Mouse (Mus musculus) thymus, adult 2 months (tissue): ENCODE measurements around the gene Alcam.

Source experiments
- CTCF ChIP-seq: fragments of 200-500 bp; IDR thresholded peaks from 2 replicates; pipeline ENCODE4 v1.5.1; 2012; ENCODE audit warnings: mild to moderate bottlenecking, control low read depth, low read length, moderate library complexity, borderline replicate concordance; ENCODE audit not compliant: control insufficient read depth, poor library complexity, insufficient read depth; ENCODE audit errors: extremely low read depth
- POLR2A ChIP-seq: fragments of 200-500 bp; IDR thresholded peaks from 2 replicates; pipeline ENCODE4 v1.6.1; 2012; ENCODE audit warnings: mild to moderate bottlenecking, low read length, control low read depth, moderate library complexity; ENCODE audit not compliant: control insufficient read depth, poor library complexity, insufficient read depth; ENCODE audit errors: extremely low read depth

DNA sequence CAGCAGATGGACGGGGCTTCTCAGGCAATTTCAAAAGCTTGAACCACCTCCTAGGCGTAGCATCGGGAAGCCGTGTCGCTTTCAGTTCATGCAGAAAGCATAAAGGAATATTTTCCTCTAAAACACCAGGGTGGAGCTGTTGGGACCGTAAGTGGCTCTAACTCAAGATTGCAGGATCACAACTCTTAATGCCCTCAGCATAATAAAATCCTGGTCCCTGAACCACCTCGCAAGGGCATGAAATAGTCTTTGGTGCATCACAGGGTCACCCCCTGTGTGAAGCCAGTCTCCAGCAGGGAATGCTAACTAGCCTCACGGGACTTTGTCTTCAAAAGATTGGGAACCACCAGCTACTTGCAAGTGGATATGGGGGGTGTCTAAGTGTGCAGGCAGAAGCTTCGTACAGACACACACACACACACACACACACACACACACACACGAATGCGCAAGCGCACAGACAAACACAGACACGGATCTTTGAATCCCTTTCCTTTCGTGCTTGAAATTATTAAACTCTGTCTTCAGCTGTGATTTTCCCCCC, at the start of gene Alcam:
- TF ChIP-seq CTCF: no peak
- TF ChIP-seq POLR2A: no peak
